Mouse (Mus musculus) thymus, postnatal 4 days (tissue): ENCODE data around the gene Sh2d3c.

Experiments used
- DNase-seq: peaks from one replicate; pipeline ENCODE4 v3.0.0; 2021

The Sh2d3c gene

GRCm38 (mm10) chr2:32758503-32758902 is 37.6 kb downstream of the Sh2d3c start:
- no peak for DNase-seq

DNA sequence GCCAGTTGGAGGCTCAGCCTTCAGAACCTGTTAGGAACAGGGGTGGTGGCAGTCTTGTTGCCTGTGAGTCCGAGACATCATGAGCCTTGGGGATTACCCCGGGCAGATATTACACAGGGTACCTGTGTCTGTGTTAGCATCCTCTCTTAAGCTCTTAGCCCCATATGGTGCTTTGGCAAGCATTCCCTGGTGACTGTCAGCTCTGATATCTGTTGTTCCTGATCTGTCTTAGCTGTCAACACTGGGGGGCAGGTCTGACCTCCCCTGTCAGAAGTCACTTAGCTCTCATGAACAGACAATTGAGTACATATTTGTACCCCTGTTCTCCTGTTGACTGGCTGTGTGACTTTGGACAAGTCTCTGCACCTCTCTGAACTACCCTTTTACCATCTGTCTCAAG is 38.1 kb downstream of the Sh2d3c start:
- DNase-seq = no peak

DNA sequence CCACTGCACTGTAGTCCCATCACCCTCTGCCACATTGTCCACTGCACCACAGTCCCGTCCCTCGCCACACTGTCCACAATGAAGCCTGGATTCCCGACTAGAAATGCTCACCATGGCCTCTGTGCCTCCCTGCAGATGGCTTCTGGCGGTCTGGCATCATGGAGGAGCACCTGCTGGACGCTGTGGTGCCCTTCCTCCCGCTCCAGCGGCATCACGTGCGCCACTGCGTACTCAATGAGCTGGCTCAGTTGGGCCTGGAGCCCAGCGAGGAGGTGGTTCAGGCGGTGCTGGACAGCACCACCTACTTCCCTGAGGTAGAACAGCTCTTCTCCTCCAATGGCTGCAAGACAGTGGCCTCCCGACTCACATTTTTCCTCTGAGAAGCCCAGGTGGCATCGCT is 40.5 kb downstream of the Sh2d3c start:
- DNase-seq = no peak

DNA sequence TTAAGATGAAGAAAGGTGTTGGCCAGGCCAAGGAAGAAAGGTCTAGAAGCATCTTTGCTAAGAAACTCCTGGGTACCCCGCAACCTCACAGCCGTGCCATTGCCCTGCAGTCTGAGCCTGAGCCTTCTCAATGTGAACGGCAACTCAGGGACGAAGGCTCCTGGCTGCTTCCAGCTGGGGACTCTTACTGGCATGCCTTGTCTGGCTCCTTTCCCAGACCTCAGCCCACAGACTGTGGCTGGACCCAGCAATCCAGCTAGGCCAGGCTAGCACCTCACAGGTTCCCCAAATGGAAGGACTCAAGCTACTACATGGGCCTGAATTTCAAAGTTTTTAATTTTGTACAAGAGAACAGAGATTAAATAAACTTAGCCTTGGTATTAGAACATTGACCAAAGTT is 41.0 kb downstream of the Sh2d3c start:
- DNase-seq = no peak

GRCm38 (mm10) chr2:32763353-32763752 is 42.5 kb downstream of the Sh2d3c start:
- DNase-seq = peak; percentile 52

DNA sequence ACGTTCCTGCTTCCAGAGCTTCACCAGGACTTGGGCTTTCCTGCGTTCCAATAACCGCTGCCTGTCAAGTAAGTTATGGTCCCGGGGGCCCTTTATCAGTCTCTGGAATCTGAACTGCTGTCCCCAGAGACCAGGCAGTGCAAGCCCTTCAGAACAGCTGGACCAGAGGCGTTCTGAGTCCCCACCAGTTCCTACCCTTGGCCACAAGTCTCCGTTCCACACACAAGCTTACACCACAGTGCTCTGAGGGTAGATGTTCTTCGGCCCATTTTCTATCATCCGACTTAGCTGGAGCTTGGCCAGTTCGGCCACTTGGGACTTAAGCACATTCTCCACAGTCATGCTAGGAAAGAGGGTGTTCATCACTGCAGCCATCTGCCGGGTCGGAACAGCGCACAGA is 46.4 kb downstream of the Sh2d3c start:
- no peak for DNase-seq

DNA sequence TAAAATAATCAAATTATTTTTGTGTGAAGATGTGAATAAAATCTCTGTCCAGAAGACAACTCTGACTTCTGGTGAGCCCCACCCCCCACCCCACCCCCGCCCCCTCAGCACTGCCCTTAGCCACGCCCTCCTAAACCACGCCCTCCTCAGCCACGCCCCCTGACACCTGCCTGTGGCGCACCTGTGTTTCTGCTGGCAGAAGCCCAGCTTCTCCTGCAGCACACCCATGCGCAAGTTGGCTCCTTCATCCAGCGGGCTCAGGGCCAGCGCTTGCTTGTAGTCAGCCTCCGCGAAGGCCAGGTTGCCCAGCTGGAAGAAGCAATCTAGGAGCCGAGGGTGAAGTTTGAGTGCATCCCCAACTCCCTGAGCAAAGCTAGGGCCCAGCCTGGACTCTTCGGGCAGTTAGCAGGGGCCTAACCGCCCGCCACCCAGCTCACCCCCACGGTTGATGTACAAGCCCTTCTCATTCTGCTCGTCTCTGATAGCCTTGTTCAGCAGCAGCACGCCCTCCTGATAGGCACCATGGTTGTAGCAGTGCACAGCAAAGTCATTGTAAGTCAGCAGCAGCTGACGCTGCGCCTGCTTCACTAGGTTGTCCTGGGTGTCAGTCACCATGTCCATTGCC is 47.9 kb downstream of the Sh2d3c start:
- DNase-seq = peak; percentile 64

DNA sequence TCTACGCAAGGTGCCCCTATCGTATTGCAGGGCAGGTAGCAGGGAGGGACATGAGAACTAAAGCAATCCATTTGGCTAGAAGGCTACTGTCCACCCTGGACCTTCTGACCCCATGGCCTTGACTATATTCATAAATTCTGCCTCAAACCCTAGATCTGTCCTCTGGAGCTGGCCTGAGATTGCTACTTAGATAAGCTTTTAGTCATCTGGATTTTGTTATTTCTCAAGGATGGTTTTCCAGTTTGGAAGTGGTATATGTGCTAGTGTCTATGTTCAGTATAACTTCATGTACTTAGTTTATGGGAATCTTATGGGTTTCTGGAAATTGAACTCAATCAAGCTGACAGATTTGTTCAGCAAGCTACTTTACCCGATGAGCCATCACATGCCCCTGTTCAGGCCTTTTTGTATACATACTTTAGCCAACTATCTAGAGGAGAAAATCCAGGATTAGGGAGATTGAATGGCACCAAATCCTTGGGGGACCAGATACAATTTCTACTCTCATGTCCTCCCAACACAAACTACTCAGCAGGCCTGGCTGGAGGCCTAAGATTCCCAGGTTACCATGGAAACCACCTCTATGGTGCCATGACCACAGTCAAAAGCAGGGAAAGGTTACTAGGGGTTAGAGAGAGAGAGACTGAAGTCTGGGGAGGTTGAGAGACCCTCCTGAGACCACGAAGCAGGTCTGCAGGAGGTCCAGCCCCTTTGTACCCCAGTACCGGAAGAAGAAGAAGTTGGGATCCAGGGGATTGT is 48.7 kb downstream of the Sh2d3c start:
- no peak for DNase-seq

DNA sequence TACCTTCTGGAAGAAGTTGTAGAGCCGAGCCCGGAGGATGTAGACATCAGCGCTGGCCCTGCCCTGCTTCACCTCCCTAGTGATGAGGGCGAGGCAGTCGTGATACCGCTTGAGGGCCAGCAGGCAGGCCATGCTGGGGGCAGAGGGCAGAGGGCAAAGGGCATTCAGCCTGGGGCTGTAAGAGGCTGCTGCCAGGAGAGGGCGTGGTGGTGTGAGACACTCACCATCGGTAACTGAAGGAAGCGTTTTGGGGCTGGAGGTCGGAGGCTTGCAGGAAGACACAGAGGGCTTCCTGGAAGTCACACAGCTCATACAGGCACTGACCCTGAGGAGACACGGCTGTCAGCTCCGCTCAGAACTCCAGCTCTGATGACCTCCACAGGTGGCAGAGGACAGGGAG is 51.0 kb downstream of the Sh2d3c start:
- peak; percentile 70 for DNase-seq

- DNase-seq = no peak
Measured at GRCm38 (mm10) chr2:32772626-32773279, 51.9 kb downstream of the Sh2d3c start.

GRCm38 (mm10) chr2:32775359-32776074 is 54.7 kb downstream of the Sh2d3c start, which contains the start of the genes Ttc16 and Ptrh1:
Ttc16 (minus strand) TSS chr2:32775633.
Ptrh1 (plus strand) TSS chr2:32775786.
- DNase-seq = peak; percentile 98

- DNase-seq = peak; percentile 51
Measured at GRCm38 (mm10) chr2:32776192-32776591, 55.3 kb downstream of the Sh2d3c start.

- peak; percentile 86 for DNase-seq
Measured at GRCm38 (mm10) chr2:32778081-32778480, 57.2 kb downstream of the Sh2d3c start.

DNA sequence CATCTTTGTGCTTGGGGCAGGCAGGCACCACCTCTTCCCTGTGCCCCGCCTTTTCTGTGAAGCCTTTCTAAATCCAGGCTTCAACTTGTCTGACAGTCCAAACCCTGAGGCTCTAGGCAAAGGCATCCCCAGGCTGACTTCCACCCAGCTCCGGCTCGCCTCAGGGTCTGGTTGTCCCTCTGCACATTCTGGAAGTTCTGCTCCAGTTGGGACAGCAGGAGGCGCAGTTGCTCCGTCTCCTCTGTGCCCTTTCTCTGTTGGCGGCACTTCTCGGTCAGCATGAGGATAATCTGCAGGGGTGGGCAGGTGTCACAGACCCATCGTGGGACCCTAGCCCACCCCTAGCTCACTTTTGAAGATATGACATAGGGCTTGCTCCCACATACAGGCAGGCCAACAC is 58.3 kb downstream of the Sh2d3c start:
- DNase-seq = peak; percentile 79

GRCm38 (mm10) chr2:32779714-32780113 is 58.9 kb downstream of the Sh2d3c start:
- DNase-seq = no peak

DNA sequence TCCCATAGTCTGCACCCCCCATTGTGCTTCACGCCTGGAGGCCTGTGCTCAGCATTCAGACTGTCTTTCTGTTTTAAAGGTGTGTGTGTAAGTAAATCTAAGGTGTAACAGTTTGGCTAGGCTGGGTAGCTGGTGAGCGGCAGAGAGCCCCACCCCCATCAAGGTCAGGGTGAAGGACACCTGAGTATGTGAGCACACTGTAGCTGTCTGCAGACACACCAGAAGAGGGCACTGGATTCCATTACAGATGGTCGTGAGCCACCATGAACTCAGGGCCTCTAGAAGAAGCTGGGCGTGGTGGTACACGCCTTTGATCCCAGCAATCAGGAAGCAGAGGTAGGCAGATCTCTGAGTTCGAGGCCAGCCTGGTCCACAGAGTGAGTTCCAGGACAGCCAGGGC is 60.9 kb downstream of the Sh2d3c start:
- no peak for DNase-seq

DNA sequence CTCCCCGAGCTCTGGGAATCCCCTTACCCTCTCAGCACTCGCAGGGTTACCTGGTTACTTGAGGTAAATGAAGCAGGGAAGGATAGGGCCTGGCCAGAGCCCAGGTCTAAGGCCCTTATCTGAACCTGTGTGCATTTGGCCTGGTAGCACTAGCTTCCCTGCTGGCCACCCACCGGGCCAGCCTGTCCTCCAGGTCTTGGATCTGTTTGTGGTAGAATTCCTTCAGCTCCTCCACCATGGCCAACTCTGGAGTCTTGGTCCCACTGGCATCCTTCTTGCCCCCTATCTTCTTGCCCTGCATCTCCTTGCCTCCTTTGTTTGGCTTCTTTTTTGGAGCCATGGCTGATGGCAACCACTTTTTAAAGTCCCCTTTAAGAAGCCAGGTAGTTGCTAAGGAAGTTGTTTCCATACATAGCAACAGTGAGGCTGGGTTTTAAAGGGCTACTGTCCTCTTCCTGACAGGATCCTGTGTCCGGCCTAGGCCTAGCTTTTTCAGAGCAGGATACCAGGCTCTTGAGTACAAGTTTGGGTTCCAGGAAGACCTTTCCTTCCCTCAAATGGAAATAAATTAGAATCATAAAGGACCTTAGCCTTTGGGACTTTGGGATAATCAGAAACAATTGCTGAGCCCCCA is 63.3 kb downstream of the Sh2d3c start, which contains the start of gene Cfap157:
Cfap157 (minus strand) TSS at position 381 of the 634 bp plus-strand sequence.
- DNase-seq = no peak

- DNase-seq = no peak
Measured at GRCm38 (mm10) chr2:32787176-32787575, 66.3 kb downstream of the Sh2d3c start.

DNA sequence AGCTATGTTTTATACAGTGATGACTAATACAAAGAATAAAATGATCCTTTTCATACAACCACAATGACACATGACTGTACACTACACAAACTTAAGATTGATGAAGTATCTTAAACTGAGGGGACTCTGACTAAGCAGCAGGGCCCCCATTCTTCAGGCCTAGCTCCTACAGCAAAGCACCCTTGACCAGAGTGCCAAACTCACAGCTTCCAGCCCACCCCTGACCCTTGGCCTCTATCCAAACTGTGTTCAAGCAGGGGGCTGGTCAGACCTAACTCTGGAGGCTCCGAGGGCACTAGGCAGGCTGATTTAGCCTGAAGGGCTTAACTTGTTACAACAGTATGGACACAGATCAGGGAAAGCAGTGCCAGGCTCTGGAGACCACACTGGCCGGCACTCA is 67.7 kb downstream of the Sh2d3c start:
- DNase-seq = no peak

DNA sequence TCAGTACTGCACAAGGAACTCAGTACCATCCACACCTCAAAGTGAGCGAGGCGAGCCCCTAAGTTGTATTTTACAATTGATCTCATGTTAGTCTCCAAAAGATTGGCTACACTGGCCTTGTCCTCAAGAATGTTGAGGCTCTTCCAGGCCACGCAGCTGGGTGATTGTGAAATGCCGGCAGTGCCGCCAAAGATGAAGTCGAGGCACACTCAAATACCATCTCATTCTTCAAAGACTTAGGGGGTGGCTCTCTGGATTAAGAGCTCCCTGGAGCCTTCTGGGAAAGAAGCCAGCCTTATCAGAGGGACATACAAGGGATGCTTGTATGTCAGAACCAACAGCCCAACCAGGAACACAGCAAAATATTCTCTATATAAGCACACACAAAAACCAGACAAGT is 70.4 kb downstream of the Sh2d3c start:
- no peak for DNase-seq

DNA sequence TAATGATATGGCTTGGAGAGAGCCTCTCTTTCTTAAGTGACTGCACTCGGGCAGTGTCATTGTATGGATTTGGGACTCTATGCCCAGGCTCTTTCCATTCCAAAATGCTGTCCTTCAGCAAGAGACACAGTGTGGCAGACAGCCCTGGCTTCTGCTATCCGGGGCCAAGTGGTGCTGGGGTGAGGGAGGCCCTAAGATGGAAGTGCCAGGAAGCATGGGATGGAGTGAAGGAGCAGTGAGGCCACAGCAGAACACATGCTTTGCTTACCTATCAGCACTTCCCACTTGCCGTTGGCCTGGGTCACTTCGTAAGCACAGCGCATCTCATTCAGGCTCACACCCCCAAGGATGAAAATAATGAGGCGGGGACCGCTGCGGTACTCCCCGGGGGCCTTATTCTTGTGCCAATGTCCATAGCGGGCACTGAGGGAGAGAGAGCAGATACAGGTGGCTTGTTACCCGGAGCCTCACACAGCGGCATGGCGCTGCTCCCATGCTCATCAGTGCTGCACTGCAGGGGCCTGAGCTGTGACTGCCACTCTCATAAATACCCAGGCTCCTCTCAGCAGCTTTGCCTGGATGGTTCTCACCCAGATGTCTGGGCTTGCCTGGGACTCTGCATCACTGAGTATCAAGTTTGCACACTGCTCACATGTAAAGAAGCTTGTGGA is 75.0 kb downstream of the Sh2d3c start:
- DNase-seq = no peak
